Mouse (Mus musculus): ENCODE measurements at regions not wholly inside any gene's neighbourhood (a gene's known extent, or its start where the extent isn't known, plus 50 kb on each side); places are given as distances from the start of the nearest gene placed in this dataset.

- DNase-seq (ENCODE audit: low read depth) = no peak
Measured at GRCm38 (mm10) chr11:89247991-89248390, 54.1 kb downstream of the Nog start.

- DNase-seq (ENCODE audit: low read depth) = peak; percentile 9
Measured at GRCm38 (mm10) chr11:89243370-89243769, 58.8 kb downstream of the Nog start.

DNA sequence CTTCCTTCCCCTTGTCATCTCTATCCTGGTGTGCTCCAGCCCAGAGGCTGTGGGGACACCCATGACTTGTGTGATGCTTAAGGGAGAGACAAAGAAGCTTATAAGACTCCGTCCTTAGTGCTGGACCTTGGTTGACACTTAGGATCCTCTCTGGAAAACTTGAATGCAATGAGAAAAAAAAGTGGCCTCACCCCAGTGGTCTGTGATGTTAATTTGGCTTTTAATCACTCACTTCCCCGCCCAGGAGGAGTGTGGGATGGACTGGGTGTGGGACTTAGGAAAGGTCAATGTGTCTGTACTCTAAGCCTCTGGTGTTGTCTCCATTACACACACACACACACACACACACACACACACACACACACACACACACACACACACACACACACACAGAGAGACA lies 60.0 kb downstream of the Nog start:
- DNase-seq (ENCODE audit: low read depth) = no peak

DNA sequence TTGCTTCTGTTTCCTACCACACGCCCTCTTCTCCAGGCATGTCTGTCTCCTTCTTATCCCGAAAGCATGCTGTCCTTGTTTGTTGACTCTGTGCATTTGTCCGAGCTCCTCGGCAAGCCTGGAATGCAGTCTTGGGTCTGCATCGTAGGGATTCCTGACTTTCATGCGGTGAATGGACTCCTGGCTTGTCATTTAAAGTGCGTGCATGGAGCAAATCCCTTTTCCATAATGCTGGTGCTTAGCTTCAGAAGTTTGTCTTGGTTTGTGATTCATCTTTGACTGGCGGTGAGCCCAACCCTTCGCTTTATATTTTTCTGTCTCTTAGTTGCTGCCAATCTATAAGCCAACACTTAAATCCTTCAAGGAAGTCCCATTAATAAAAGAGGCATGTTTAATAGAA lies 62.2 kb downstream of the Nog start:
- DNase-seq (ENCODE audit: low read depth) = no peak

DNA sequence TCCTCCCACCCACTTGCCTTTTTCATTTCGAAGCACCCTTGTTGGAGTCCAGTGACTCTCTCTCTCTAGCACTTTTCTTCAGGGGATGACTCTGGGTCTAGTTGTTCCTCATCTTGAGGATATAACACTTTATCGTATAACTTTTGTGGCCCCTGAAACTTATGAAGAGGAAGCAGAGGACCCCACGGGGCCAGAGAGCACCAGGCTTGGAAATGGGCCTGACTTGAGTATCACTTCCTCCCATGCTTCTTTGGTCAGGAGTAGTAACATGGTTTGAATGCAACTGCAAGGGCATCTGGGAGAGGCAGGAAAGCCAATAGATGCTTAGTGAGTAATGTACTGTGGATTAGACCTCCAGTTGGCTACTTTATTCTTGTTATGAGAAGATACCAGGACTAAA lies 65.2 kb downstream of the Nog start:
- no peak for DNase-seq (ENCODE audit: low read depth)

- no peak for DNase-seq (ENCODE audit: low read depth)
Measured at GRCm38 (mm10) chr11:89232884-89233480, 69.2 kb downstream of the Nog start.

DNA sequence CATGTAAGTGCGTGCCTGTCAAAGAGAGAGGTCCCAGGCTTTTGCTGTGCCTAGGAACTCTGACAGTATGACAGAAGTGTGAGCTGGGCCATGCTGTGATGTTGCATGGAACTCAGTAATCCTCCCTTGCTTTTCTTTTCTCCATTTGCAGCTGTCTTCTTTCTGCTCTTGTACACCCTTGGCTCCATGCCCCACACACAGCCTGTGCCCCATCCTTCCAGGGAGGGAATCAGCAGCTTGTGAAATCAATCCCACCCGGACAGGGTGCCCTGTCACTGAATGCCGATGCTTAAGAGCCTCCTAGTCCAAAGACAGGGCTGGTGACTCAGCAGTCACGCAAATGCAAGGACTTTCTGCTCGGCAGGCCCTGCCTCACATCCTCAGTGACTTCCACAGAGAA lies 72.4 kb downstream of the Nog start:
- no peak for DNase-seq (ENCODE audit: low read depth)

DNA sequence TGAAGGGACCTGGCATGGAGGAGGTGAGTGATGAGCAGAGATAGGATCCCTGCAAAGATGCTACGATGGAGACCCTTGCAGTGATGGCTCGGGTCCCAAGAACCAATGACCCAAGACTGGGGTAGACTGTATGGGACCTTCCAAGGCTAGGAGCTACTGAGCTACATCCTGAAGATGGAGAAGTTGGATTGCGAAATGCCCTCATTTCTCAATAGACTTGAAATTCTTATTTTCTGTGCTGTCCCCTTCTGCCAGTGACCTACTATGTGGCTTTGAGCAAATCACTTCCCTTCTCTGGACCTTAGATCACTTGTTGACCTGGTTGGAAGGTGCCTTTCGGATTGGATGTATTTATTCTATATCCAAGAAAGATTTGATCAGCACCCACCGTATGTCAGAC lies 88.9 kb downstream of the Nog start:
- no peak for DNase-seq (ENCODE audit: low read depth)

DNA sequence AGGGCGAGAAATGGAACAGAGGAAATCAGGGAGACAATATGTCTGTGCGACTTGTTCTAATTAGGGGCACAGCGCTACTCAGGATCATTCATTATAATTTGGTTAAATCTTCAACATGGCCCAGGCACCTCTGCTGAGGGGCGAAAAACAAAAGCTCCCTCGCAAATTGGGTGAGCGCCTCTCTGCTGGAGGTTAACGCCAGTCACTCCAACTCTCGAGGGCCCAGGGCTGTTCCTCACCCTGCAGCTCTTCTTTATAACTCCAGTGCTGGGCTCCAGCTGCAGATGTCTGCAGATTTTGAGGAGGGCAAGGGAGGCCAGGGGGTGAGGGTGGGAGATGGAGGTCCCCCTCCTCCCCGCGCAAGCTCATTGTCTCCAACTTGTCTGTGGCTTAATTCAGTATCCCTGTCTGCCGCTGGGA lies 92.6 kb downstream of the Nog start:
- no peak for DNase-seq (ENCODE audit: low read depth)

GRCm38 (mm10) chr11:89209072-89209471 lies 93.1 kb downstream of the Nog start:
- DNase-seq (ENCODE audit: low read depth) = no peak

GRCm38 (mm10) chr11:89206788-89207187 lies 95.3 kb downstream of the Nog start:
- no peak for DNase-seq (ENCODE audit: low read depth)

DNA sequence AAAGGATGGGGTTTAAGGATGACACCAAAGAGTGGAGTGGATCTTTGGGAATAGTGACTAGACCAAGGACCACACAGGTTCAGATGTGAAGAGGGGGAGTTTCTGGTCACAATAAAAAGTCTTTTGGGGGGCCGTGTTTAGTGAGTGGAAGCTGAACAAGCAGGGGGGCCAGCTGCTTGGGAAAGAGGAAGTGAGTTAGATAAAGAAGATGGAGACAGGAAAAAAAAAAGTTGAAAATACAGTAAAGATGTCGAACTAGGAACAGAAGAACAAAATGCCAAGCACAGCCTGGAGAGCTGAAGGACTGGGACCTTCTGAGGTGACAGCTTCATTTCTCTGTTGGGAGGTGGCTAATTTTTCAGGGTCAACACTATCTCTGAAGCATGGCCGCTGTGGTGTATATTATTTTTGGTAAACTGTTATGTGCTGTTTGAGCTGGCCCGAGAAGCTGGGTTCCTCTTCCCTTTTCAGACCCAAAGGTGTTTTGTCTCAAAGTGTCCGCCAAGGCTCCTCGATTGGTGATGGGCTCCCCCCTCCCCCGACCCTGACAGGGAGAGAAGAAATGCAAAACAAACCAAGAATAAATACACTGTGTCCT lies 97.1 kb downstream of the Nog start:
- no peak for DNase-seq (ENCODE audit: low read depth)

DNA sequence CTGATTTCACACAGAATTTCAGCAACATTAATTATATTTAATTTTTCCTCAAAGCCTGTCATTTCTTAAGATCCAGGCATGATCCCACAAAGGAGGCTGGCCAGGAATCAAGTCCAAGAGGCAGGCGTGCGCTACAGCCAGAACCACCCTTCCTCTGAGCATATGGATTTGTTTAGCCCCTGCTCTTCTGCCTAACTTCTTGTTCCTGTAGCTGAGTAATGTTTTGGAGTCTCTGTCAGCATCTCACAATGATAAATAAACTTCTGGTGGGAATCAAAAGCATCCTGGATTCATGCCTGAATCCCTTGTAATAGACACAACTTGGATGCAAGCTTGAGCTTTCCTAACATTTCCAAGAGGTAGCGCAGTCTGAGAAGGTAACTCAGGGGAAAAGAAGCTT lies 101.7 kb downstream of the Nog start:
- DNase-seq (ENCODE audit: low read depth) = no peak

GRCm38 (mm10) chr11:89192815-89193214 lies 109.3 kb downstream of the Nog start:
- no peak for DNase-seq (ENCODE audit: low read depth)

- DNase-seq (ENCODE audit: low read depth) = no peak
Measured at GRCm38 (mm10) chr11:89186911-89187621, 113.4 kb downstream of the Gm525 start.

DNA sequence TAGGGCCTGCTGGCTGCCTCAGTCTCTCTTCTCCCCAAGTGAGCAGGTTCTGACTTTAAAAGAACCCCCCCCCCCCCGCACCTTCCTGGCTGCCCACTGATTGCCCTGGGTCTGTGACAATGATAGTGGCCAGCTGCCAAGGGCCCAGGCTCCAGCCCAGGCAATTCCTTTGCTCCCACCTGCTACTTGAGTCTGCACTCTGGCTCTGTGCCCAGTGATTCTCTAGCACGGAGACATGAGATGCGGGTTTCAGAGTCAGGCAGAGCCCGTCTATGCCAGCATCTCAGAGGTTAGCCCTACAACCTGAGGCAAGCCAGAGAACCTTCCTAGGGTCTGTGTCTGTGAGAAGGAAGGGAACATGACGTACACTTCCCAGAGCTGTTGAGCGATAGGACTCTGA lies 112.2 kb downstream of the Gm525 start:
- DNase-seq (ENCODE audit: low read depth) = no peak

- no peak for DNase-seq (ENCODE audit: low read depth)
Measured at GRCm38 (mm10) chr11:89181471-89181870, 107.8 kb downstream of the Gm525 start.

- no peak for DNase-seq (ENCODE audit: low read depth)
Measured at GRCm38 (mm10) chr11:89178436-89178835, 104.8 kb downstream of the Gm525 start.

DNA sequence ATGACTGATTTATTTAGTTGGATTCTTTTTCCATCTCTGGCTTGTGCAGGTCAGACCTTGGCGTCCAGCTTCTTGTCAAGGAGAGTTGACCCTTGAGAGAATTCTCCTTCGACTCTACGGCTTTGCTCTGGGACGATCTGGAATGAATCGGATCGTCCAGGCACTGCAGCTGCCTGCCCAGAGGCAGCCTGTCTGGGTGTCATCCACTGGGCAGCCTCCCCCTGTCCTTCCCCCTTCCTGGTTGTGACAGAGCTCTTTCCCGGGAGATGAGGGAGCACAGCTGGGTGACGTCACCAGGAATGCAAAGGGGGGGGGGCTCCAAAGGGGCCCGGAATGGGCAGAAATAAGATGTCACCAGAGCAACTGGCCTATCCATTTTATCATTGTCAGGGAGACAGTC lies 101.9 kb downstream of the Gm525 start:
- DNase-seq (ENCODE audit: low read depth) = no peak

DNA sequence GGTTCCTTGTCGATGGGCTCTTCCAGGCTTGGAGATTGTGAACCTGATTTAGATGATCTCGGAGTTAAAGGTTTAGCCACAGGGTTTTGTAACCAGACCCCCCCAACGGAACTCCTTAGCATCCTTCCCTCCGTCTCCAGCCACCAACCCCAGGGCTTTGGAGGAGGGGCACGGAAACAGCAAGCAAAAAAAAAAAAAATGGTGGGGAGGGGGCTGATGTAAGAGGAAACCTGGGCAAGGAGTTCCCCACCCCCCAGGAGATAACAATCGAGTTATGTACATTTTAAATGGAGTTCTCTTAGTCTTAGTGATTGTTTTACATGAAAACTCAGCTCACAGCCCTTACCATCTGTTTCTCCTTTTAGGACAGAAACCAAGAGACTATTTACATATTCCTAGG lies 101.3 kb downstream of the Gm525 start:
- DNase-seq (ENCODE audit: low read depth) = no peak

DNA sequence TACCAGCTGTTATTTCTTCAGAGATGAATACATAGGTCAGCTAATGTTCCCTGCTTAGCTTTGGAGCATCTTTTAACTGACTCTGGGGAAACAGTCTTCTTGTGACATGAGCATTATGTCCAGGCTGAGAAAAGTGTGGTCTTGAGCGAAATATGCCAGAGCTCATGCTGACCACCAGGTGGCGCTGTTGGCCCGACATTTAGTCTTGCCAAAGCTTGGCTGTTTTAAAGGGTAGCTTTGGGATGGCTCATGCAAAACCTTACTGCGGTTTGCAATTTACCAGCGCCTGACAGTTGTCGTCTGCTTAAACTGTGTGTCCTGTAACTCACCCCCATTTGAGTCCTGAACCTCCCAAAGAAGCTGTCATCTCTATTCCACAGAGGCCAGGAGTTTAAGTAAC lies 91.6 kb downstream of the Gm525 start:
- peak; percentile 79 for DNase-seq (ENCODE audit: low read depth)

DNA sequence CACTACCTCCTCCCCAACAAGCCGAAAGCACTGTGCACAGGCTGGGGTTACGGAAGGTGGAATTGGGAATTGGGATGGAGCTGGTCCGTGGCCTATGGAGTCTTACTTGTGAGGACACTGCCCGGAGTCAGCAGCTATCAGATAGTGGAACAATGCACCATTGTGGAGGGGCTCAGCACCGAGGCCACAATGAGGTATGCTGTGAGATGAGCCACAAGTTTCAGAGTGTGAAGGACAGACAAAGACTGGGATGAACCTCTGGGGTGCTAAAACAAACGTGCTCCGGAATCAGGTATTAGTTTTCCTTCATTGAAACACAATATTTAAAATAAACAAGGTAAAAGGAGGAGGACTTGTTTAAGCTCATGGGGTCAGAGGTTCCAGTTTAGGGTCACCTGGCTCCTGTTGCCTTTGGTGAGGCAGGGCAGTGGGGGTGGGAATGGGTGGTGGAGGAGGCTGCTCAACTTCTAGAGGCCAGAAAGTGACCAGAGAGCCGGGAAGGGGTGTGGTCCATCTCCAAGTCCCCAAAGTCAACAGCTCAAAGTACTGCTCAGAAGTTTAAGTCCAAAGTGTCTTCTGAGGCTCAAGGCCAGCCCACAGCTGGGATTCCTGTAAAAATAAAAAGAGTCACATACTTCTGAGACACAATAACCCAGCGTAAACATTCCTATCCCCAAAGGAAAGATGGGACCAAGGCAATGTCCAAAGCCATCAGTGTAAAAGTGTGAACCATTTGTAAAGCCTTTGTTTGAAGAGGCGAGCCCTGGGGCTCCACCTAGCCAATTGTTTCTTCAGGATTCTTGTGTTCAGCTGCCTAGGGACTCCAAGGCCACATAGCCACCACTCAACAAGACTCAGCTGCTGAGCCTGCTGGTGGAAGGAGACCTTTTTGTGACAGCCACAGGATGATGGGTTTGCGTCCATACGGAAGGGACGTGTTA lies 80.1 kb downstream of the Gm525 start:
- no peak for DNase-seq (ENCODE audit: low read depth)

DNA sequence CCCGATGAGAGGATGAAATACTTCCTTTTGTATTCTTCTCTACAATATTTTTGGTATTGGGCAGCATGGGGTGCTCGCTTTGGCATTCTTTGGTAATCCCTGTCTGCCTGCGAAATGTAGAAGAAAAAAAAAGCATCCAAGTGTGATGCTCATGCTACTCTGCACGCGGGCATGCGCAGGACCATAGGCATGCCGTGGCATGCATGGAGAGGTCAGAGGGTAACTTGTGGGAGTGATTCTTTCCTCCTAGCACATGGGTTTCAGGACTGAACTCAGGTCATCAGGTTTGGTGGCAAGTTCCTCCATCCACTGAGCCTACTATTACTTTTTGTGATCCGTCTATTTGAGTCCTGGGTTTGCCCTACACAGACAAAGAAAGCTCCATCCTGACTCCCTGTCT lies 74.3 kb downstream of the Gm525 start:
- no peak for DNase-seq (ENCODE audit: low read depth)
